Mouse (Mus musculus): ENCODE measurements around the gene Fezf1.

DNA sequence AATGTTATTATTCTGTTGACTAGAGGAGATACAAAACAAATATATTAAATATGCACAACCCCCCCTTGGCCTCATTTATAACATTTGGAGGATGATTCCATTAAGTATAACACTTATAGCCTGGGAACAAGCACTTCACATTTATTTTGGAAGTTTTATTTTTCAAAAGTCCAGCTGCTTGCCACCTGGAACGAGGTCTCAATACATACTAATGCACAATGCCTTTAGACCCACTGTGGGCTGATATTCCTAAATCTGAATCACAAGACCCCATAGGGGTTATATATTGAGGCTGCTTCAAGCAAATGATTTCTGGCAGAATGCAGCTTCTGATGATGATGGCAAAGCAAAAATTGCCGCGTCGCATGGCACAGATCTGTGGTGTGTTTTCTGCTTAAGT lies 25.3 kb upstream of the Fezf1 start:
- no peak for TF ChIP-seq CTCF (IDR thresholded peaks at IDR 0.05; ENCODE audit: borderline replicate concordance, insufficient read depth, low read length)
- no peak for TF ChIP-seq POLR2A (IDR thresholded peaks at IDR 0.05; ENCODE audit: low read depth, low read length)

All from embryonic fibroblast, embryonic 13.5 days (primary cell).